Mouse (Mus musculus) olfactory bulb, adult 2 months (tissue): ENCODE data around the gene Etl4.

Source experiments
- CTCF ChIP-seq: fragments of 200-500 bp; IDR thresholded peaks from 2 replicates; pipeline ENCODE4 v1.5.1; 2012; ENCODE audit warnings: low read depth, mild to moderate bottlenecking, low read length, moderate library complexity; ENCODE audit not compliant: insufficient read depth
- POLR2A ChIP-seq: fragments of 200-500 bp; IDR thresholded peaks from 2 replicates; pipeline ENCODE4 v1.6.1; 2012; ENCODE audit warnings: mild to moderate bottlenecking, low read depth, low read length, moderate library complexity; ENCODE audit not compliant: insufficient read depth

DNA sequence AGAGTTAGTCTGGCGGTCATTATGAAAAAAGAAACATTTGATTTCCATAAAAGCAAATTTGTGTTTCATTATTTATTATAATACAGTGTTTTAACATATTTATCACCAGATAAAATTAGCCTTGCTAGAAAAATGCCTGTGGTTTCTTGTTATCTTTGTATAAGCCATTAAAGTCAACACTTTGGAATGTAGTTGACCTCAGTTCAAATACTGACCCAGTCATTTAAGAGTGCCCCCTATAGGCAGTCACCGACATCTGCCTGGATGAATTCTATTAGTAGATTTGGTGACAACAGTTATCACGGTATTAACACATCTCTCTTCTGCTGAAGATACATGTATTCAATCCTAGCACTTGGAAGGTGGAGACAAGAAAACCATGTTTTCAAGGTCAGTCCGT, 536.6 kb downstream of the Etl4 start:
- TF ChIP-seq POLR2A (no peak), CTCF (no peak)
